8 mouse cellular contexts compared by ENCODE assay signal in the genomic region with DNA sequence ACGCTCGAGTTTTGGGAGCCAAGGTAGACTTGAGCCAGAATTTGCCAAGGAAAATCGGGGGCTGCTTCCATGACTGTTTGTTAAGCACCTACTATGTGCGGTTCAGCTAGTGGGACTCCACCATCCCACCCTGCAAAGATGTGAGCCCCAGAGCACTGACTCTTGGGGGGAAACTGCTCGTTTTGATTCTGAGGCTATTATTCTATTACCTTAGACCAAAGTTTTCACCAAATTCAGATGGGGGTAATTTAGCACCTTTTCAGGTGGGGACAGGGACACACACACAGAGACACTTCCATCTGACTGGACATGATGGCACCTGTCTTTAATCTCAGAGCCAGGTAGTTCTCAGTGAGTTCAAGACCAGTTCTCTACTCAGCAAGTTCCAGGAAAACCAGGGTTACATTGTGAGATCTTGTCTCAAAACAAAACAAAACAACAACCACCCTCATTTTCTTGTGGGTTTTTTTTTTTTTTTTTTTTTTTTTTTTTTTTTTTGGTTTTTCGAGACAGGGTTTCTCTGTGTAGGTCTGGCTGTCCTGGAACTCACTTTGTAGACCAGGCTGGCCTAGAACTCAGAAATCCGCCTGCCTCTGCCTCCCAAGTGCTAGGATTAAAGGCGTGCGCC. TPM values are rescaled to one million over a fixed set of nuclear protein-coding genes. Genes with fewer than 3 reads are reported as not detected.
A peak's percentile ranks its signal among the peaks of the same experiment; 100 is the strongest.
DNase-seq lines count a peak whose midpoint lies in the region; ATAC-seq and TF ChIP-seq lines count a peak whose summit lies in the region.

No protein-coding gene starts in this region.

- H3K9ac ChIP-seq in heart, adult 2 months (ENCODE audit: low read depth, low read length): peak overlapping the region; percentile 83
- peak overlapping the region; percentile 89 for H3K9ac ChIP-seq in forebrain, embryonic 16.5 days (replicated peaks; ENCODE audit: low read depth, low read length)
- H3K9ac ChIP-seq in liver, embryonic 14.5 days (replicated peaks): no peak overlapping the region

- peak overlapping the region; percentile 40 for H3K27ac ChIP-seq in heart, adult 2 months
- peak overlapping the region; percentile 39; the same call in 1 of the 2 replicates for H3K27ac ChIP-seq in forebrain, embryonic 16.5 days (ENCODE audit: low read length)
- no peak overlapping the region for H3K27ac ChIP-seq in liver, embryonic 14.5 days

- no peaks in the 10 kb centered on the region for H3K79me2 ChIP-seq in heart, adult 2 months (replicated peaks; ENCODE audit: control insufficient read depth, insufficient read depth, low read length)

- intact Hi-C loops in heart, adult 2 months (cut with DNase I): no loop called here
- intact Hi-C loops in heart, postnatal 14 days (cut with DNase I): no loop called here

- no peak for TF ChIP-seq CTCF in heart, adult 2 months (IDR thresholded peaks at IDR 0.05)
- no peak for TF ChIP-seq CTCF in liver, embryonic 14.5 days (IDR thresholded peaks at IDR 0.05; ENCODE audit: low read depth)

- TF ChIP-seq POLR2A in heart, adult 2 months (IDR thresholded peaks at IDR 0.05; ENCODE audit: insufficient read depth, low read depth, low read length): no peak

- no peak for TF ChIP-seq EP300 in heart, adult 2 months (IDR thresholded peaks at IDR 0.05; ENCODE audit: insufficient read depth, low read depth, low read length)
- TF ChIP-seq EP300 in liver, embryonic 14.5 days (IDR thresholded peaks at IDR 0.05; ENCODE audit: low read depth): no peak

- DNase-seq in heart, adult 2 months: no peak
- no peak for DNase-seq in heart, postnatal 14 days
- peak; percentile 33 for DNase-seq in CD4-positive helper T cell, adult 2 months (ENCODE audit: low read depth, low spot score)
- DNase-seq in liver, embryonic 14.5 days (ENCODE audit: low read depth in 3 of 3, low spot score in 3 of 3): no peak
- DNase-seq in frontal cortex, adult 2 months (ENCODE audit: extremely low spot score in 1 of 2, low spot score in 1 of 2): no peak
- no peak for DNase-seq in layer of hippocampus, postnatal 10 days (ENCODE audit: low spot score in 2 of 2)

- ATAC-seq in forebrain, embryonic 16.5 days: peak; percentile 16; the same call in 1 of the 2 replicates
- ATAC-seq in liver, embryonic 14.5 days (ENCODE audit: insufficient read depth): no peak
- no peak for ATAC-seq in activated CD4-positive, CD25-positive, alpha-beta regulatory T cell, adult 4 months

- H3K4me2 ChIP-seq in forebrain, embryonic 16.5 days (ENCODE audit: low read length): peak overlapping the region; percentile 78
- peak overlapping the region; percentile 58 for H3K4me2 ChIP-seq in liver, embryonic 14.5 days (ENCODE audit: low read depth)

- peak overlapping the region; percentile 70 for H3K4me3 ChIP-seq in heart, adult 2 months
- H3K4me3 ChIP-seq in forebrain, embryonic 16.5 days (replicated peaks; ENCODE audit: low read length): peak overlapping the region; percentile 76
- H3K4me3 ChIP-seq in liver, embryonic 14.5 days (ENCODE audit: insufficient read depth in 1 of 2, low read depth in 2 of 2, low read length in 2 of 2): no peak overlapping the region; a peak in 1 of 4 replicates

- H3K27me3 ChIP-seq in heart, adult 2 months (ENCODE audit: control insufficient read depth, insufficient read depth, low read length): 0 out of 2 replicates have a peak, but pooled peaks cover 1% of the 10 kb centered on the region
- peaks cover 15% of the 10 kb centered on the region for H3K27me3 ChIP-seq in forebrain, embryonic 16.5 days (replicated peaks; ENCODE audit: control insufficient read depth, insufficient read depth, low read length)
- peaks cover 36% of the 10 kb centered on the region for H3K27me3 ChIP-seq in liver, embryonic 14.5 days (ENCODE audit: control insufficient read depth, insufficient read depth, low read length)

- no peaks in the 10 kb centered on the region for H3K4me1 ChIP-seq in heart, adult 2 months (ENCODE audit: control insufficient read depth, insufficient read depth, low read length)
- 0 out of 2 replicates have a peak, but pooled peaks cover 5% of the 10 kb centered on the region for H3K4me1 ChIP-seq in forebrain, embryonic 16.5 days (replicated peaks; ENCODE audit: control insufficient read depth, insufficient read depth, low read length)
- H3K4me1 ChIP-seq in liver, embryonic 14.5 days (replicated peaks; ENCODE audit: control insufficient read depth in 2 of 2, insufficient read depth in 2 of 2, low read length in 1 of 2): no peaks in the 10 kb centered on the region

- no peaks in the 10 kb centered on the region for H3K9me3 ChIP-seq in forebrain, embryonic 16.5 days (ENCODE audit: control insufficient read depth, low read length)
- no peaks in the 10 kb centered on the region for H3K9me3 ChIP-seq in liver, embryonic 14.5 days (ENCODE audit: control insufficient read depth, low read length)

- 45% methylated on average over 8 of the region's 9 CpGs for WGBS in heart, adult 2 months
- whole genome bisulfite sequencing in forebrain, embryonic 16.5 days: 51% methylated on average over 8 of the region's 9 CpGs
- 31% methylated on average over 8 of the region's 9 CpGs for WGBS in liver, embryonic 14.5 days (ENCODE audit: insufficient replicate concordance)

- no peaks in the 10 kb centered on the region for H3K36me3 ChIP-seq in heart, adult 2 months (ENCODE audit: control insufficient read depth, insufficient read depth, low read length)
- H3K36me3 ChIP-seq in forebrain, embryonic 16.5 days (ENCODE audit: control insufficient read depth, insufficient read depth): no peaks in the 10 kb centered on the region
- no peaks in the 10 kb centered on the region for H3K36me3 ChIP-seq in liver, embryonic 14.5 days (replicated peaks; ENCODE audit: control insufficient read depth, insufficient read depth, low read depth)

RNA-seq across cellular contexts. Expression of a gene that starts 0.4 kb away (rescaled TPM):
- total RNA-seq in heart, adult 2 months (2021): 1 to 10 TPM; 1.5 to 2.4 TPM
- polyA plus RNA-seq in heart, adult 2 months (2012; rRNA removed): 0.92 and 1.3 TPM in 2 replicates
- 1 to 10 TPM in 1 of 2 experiments, under 1 TPM in 1; 0.84 to 1.5 TPM for total RNA-seq in heart, postnatal 14 days (2021)
- polyA plus RNA-seq in forebrain, embryonic 16.5 days (2015; fragmentation: Nextera tagmentation; extraction: Ambion mirVana): 4.8 and 6.8 TPM in 2 replicates
- 0.03 and 0.06 TPM in 2 replicates for polyA plus RNA-seq in liver, embryonic 14.5 days (2012; rRNA removed)
- 0.04 and 0.14 TPM in 2 replicates for polyA plus RNA-seq in liver, embryonic 14.5 days (2014; fragmentation: Nextera tagmentation; extraction: Ambion mirVana)
- polyA plus RNA-seq in frontal cortex, adult 2 months (2012; rRNA removed): 9.6 and 12.0 TPM in 2 replicates
- total RNA-seq in layer of hippocampus, postnatal 10 days (2021): 10 to 100 TPM; 35.4 to 43.7 TPM
- 1 to 10 TPM in 1 of 2 experiments, under 1 TPM in 1; 0.29 to 1.1 TPM for polyA plus RNA-seq in activated CD4-positive, CD25-positive, alpha-beta regulatory T cell, adult 4 months (2017; shearing (Covaris generic))

RNA-seq across cellular contexts. Expression of a gene that starts 21.9 kb away (rescaled TPM):
- under 1 TPM; 0.45 to 0.57 TPM for total RNA-seq in heart, adult 2 months (2021)
- 0.14 and 0.26 TPM in 2 replicates for polyA plus RNA-seq in heart, adult 2 months (2012; rRNA removed)
- under 1 TPM; 0.66 to 0.67 TPM for total RNA-seq in heart, postnatal 14 days (2021)
- 1.1 and 1.3 TPM in 2 replicates for polyA plus RNA-seq in forebrain, embryonic 16.5 days (2015; fragmentation: Nextera tagmentation; extraction: Ambion mirVana)
- polyA plus RNA-seq in liver, embryonic 14.5 days (2012; rRNA removed): 0.16 and 0.19 TPM in 2 replicates
- 0.20 TPM in 2 replicates for polyA plus RNA-seq in liver, embryonic 14.5 days (2014; fragmentation: Nextera tagmentation; extraction: Ambion mirVana)
- polyA plus RNA-seq in frontal cortex, adult 2 months (2012; rRNA removed): 1.5 and 1.7 TPM in 2 replicates
- 1 to 10 TPM; 2.7 to 3.1 TPM for total RNA-seq in layer of hippocampus, postnatal 10 days (2021)
- under 1 TPM; 0.92 to 0.98 TPM for polyA plus RNA-seq in activated CD4-positive, CD25-positive, alpha-beta regulatory T cell, adult 4 months (2017; shearing (Covaris generic))

Comparison
In these comparisons a context has a peak if more than half of its experiments do, and no peak if none do; other contexts are left out.
1. H3K4me3 ChIP-seq: peak in heart, adult 2 months (single experiment) and forebrain, embryonic 16.5 days (single experiment); none in liver, embryonic 14.5 days (0 of 2).